Mouse (Mus musculus): ENCODE results near the gene Celf1. TPM values are rescaled to one million over a fixed set of nuclear protein-coding genes. Genes with fewer than 3 reads are reported as not detected.

Celf1 gene
- polyA plus RNA-seq, 1 experiment from 2014 or later, result 148 TPM

- WGBS, result under 1% methylated on average over 73 of the region's 73 CpGs
- Histone ChIP-seq H3K4me1 (peaks cover 35% of the 10 kb centered on the region), H3K27ac (replicated peaks) (peak overlapping the region; percentile 98), H3K36me3 (peaks cover 27% of the 10 kb centered on the region), H3K4me3 (peak overlapping the region; percentile 80), H3K27me3 (ENCODE audit: low read depth, poor library complexity, severe bottlenecking) (no peaks in the 10 kb centered on the region), H3K9me3 (replicated peaks) (no peaks in the 10 kb centered on the region)
- peak; percentile 82 for DNase-seq (ENCODE audit: low spot score)
Observed at GRCm38 (mm10) chr2:90917233-90917998, 22.8 kb upstream of the Celf1 start.

GRCm38 (mm10) chr2:90917999-90918698, 22.0 kb upstream of the Celf1 start:
- Histone ChIP-seq H3K9me3 (replicated peaks) (no peaks in the 10 kb centered on the region), H3K4me1 (peaks cover 35% of the 10 kb centered on the region), H3K27me3 (ENCODE audit: low read depth, poor library complexity, severe bottlenecking) (no peaks in the 10 kb centered on the region), H3K36me3 (peaks cover 20% of the 10 kb centered on the region), H3K27ac (replicated peaks) (peak overlapping the region; percentile 98), H3K4me3 (peak overlapping the region; percentile 80)
- DNase-seq (ENCODE audit: low spot score), result no peak
- 12% methylated on average over 16 of the region's 16 CpGs for WGBS

- Histone ChIP-seq H3K4me1 (peaks cover 25% of the 10 kb centered on the region), H3K9me3 (replicated peaks) (no peaks in the 10 kb centered on the region), H3K27me3 (ENCODE audit: low read depth, poor library complexity, severe bottlenecking) (no peaks in the 10 kb centered on the region), H3K27ac (replicated peaks) (no peak overlapping the region), H3K4me3 (no peak overlapping the region), H3K36me3 (no peaks in the 10 kb centered on the region)
- DNase-seq (ENCODE audit: low spot score), result no peak
- 93% methylated on average over 1 of the region's 1 CpGs for WGBS
Observed at GRCm38 (mm10) chr2:90921178-90921577, 19.0 kb upstream of the Celf1 start.

- 91% methylated on average over 2 of the region's 2 CpGs for WGBS
- H3K4me3 ChIP-seq, result no peak overlapping the region
- H3K27ac ChIP-seq (replicated peaks), result no peak overlapping the region
- H3K9me3 ChIP-seq (replicated peaks), result no peaks in the 10 kb centered on the region
- no peaks in the 10 kb centered on the region for H3K36me3 ChIP-seq
- DNase-seq (ENCODE audit: low spot score), result no peak
- no peaks in the 10 kb centered on the region for H3K27me3 ChIP-seq (ENCODE audit: low read depth, poor library complexity, severe bottlenecking)
- peaks cover 10% of the 10 kb centered on the region for H3K4me1 ChIP-seq
Observed at GRCm38 (mm10) chr2:90922636-90923035, 17.5 kb upstream of the Celf1 start.

GRCm38 (mm10) chr2:90928566-90928965, 11.6 kb upstream of the Celf1 start:
- H3K4me1 ChIP-seq, result no peaks in the 10 kb centered on the region
- H3K4me3 ChIP-seq, result no peak overlapping the region
- WGBS, result 87% methylated on average over 13 of the region's 13 CpGs

GRCm38 (mm10) chr2:90931829-90932228, 8.4 kb upstream of the Celf1 start:
- no peaks in the 10 kb centered on the region for H3K36me3 ChIP-seq
- no peak for DNase-seq (ENCODE audit: low spot score)
- H3K4me1 ChIP-seq, result no peaks in the 10 kb centered on the region
- H3K27ac ChIP-seq (replicated peaks), result no peak overlapping the region
- 0 out of 2 replicates have a peak, but pooled peaks cover 5% of the 10 kb centered on the region for H3K27me3 ChIP-seq (ENCODE audit: low read depth, poor library complexity, severe bottlenecking)
- no peaks in the 10 kb centered on the region for H3K9me3 ChIP-seq (replicated peaks)
- 83% methylated on average over 8 of the region's 8 CpGs for WGBS
- H3K4me3 ChIP-seq, result no peak overlapping the region

More at GRCm38 (mm10) chr2:90928566-90928965, 11.6 kb upstream of the Celf1 start:
- H3K27me3 ChIP-seq (ENCODE audit: low read depth, poor library complexity, severe bottlenecking), result 0 out of 2 replicates have a peak, but pooled peaks cover 5% of the 10 kb centered on the region
- no peaks in the 10 kb centered on the region for H3K9me3 ChIP-seq (replicated peaks)
- no peak overlapping the region for H3K27ac ChIP-seq (replicated peaks)
- no peaks in the 10 kb centered on the region for H3K36me3 ChIP-seq
- no peak for DNase-seq (ENCODE audit: low spot score)

GRCm38 (mm10) chr2:90932273-90932672, 7.9 kb upstream of the Celf1 start:
- Histone ChIP-seq H3K27ac (replicated peaks) (no peak overlapping the region), H3K36me3 (no peaks in the 10 kb centered on the region), H3K4me3 (no peak overlapping the region), H3K27me3 (ENCODE audit: low read depth, poor library complexity, severe bottlenecking) (0 out of 2 replicates have a peak, but pooled peaks cover 5% of the 10 kb centered on the region), H3K4me1 (no peaks in the 10 kb centered on the region), H3K9me3 (replicated peaks) (no peaks in the 10 kb centered on the region)
- no peak for DNase-seq (ENCODE audit: low spot score)
- 74% methylated on average over 2 of the region's 2 CpGs for WGBS

GRCm38 (mm10) chr2:90938362-90938761, 1.8 kb upstream of the Celf1 start:
- Histone ChIP-seq H3K27ac (replicated peaks) (no peak overlapping the region), H3K27me3 (ENCODE audit: low read depth, poor library complexity, severe bottlenecking) (no peaks in the 10 kb centered on the region), H3K4me3 (no peak overlapping the region), H3K9me3 (replicated peaks) (no peaks in the 10 kb centered on the region), H3K4me1 (peaks cover 29% of the 10 kb centered on the region), H3K36me3 (peaks cover under 1% of the 10 kb centered on the region; the same call in 1 of the 2 replicates)
- WGBS, result 75% methylated on average over 3 of the region's 3 CpGs
- no peak for DNase-seq (ENCODE audit: low spot score)

- 54% methylated on average over 8 of the region's 8 CpGs for WGBS
- H3K36me3 ChIP-seq, result peaks cover 6% of the 10 kb centered on the region; the same call in 1 of the 2 replicates
- H3K4me3 ChIP-seq, result peak overlapping the region; percentile 99
- no peaks in the 10 kb centered on the region for H3K9me3 ChIP-seq (replicated peaks)
- no peak for DNase-seq (ENCODE audit: low spot score)
- no peaks in the 10 kb centered on the region for H3K27me3 ChIP-seq (ENCODE audit: low read depth, poor library complexity, severe bottlenecking)
- H3K4me1 ChIP-seq, result peaks cover 31% of the 10 kb centered on the region
- peak overlapping the region; percentile 98 for H3K27ac ChIP-seq (replicated peaks)
Observed at GRCm38 (mm10) chr2:90939750-90940149, 432 bp upstream of the Celf1 start.

- Histone ChIP-seq H3K9me3 (replicated peaks) (no peaks in the 10 kb centered on the region), H3K27me3 (ENCODE audit: low read depth, poor library complexity, severe bottlenecking) (no peaks in the 10 kb centered on the region), H3K27ac (replicated peaks) (no peak overlapping the region), H3K4me3 (peak overlapping the region; percentile 99), H3K4me1 (peaks cover 31% of the 10 kb centered on the region), H3K36me3 (peaks cover 12% of the 10 kb centered on the region)
- DNase-seq (ENCODE audit: low spot score), result no peak
- WGBS, result 54% methylated on average over 2 of the region's 2 CpGs
Observed at GRCm38 (mm10) chr2:90941744-90942143, 1.6 kb downstream of the Celf1 start.

- no peaks in the 10 kb centered on the region for H3K27me3 ChIP-seq (ENCODE audit: low read depth, poor library complexity, severe bottlenecking)
- 84% methylated on average over 5 of the region's 5 CpGs for WGBS
- H3K4me3 ChIP-seq, result no peak overlapping the region
- H3K27ac ChIP-seq (replicated peaks), result no peak overlapping the region
- DNase-seq (ENCODE audit: low spot score), result no peak
- no peaks in the 10 kb centered on the region for H3K9me3 ChIP-seq (replicated peaks)
- H3K4me1 ChIP-seq, result peaks cover 11% of the 10 kb centered on the region
- peaks cover 40% of the 10 kb centered on the region for H3K36me3 ChIP-seq
Observed at GRCm38 (mm10) chr2:90950149-90950548, 10.0 kb downstream of the Celf1 start.

- Histone ChIP-seq H3K9me3 (replicated peaks) (no peaks in the 10 kb centered on the region), H3K27me3 (ENCODE audit: low read depth, poor library complexity, severe bottlenecking) (no peaks in the 10 kb centered on the region), H3K4me1 (peaks cover 17% of the 10 kb centered on the region), H3K36me3 (peaks cover 41% of the 10 kb centered on the region), H3K27ac (replicated peaks) (no peak overlapping the region), H3K4me3 (no peak overlapping the region)
- no peak for DNase-seq (ENCODE audit: low spot score)
Observed at GRCm38 (mm10) chr2:90950582-90951194, 10.5 kb downstream of the Celf1 start.

Data from midbrain, embryonic 10.5 days (tissue).